Mouse (Mus musculus) kidney, adult 2 months (tissue): ENCODE data around the gene Obp2a.

Source experiments
- CTCF ChIP-seq: fragments of 200-500 bp; conservative IDR thresholded peaks from 2 replicates; pipeline ENCODE4 v1.5.1; 2011; ENCODE audit warnings: low read depth, mild to moderate bottlenecking, control low read depth, low read length, moderate library complexity, mixed read lengths; ENCODE audit not compliant: insufficient read depth, insufficient read length
- POLR2A ChIP-seq: fragments of 200-500 bp; IDR thresholded peaks from one replicate; pipeline ENCODE4 v1.6.1; 2011; ENCODE audit warnings: low read depth, low read length, control low read depth

GRCm38 (mm10) chr2:25676486-25676885 lies 23.4 kb upstream of the Obp2a start, which contains the start of gene Lcn6:
- no peak for TF ChIP-seq CTCF
- no peak for TF ChIP-seq POLR2A
